28 mouse cellular contexts compared by ENCODE assay signal in genomic region chr2:107133186-107133585, GRCm38 (mm10).
"Had no signal": no experiment of that assay in that cellular context is flagged by ENCODE, and none has a peak within 500 bp of the region (broad histone marks: within the 10 kb centered on the region; RNA-seq: fewer than 3 reads in every experiment).

No protein-coding gene starts in this region.

- H3K27ac ChIP-seq: gastrocnemius, adult 2 months; heart, embryonic 10.5 days; hindbrain, embryonic 10.5 days; hindbrain, embryonic 12.5 days; hindbrain, embryonic 14.5 days; intestine, embryonic 15.5 days; layer of hippocampus, adult 2 months; left cerebral cortex, adult 2 months; limb, embryonic 10.5 days; limb, embryonic 12.5 days; liver, embryonic 13.5 days; liver, embryonic 15.5 days had no signal

- H3K4me2 ChIP-seq: heart, embryonic 12.5 days; hindbrain, embryonic 12.5 days; hindbrain, embryonic 14.5 days; intestine, embryonic 15.5 days; limb, embryonic 12.5 days; liver, embryonic 11.5 days; liver, embryonic 13.5 days; liver, embryonic 15.5 days had no signal

- H3K4me3 ChIP-seq: gastrocnemius, adult 2 months; heart, embryonic 10.5 days; heart, embryonic 12.5 days; hindbrain, embryonic 10.5 days; hindbrain, embryonic 12.5 days; intestine, embryonic 15.5 days; layer of hippocampus, adult 2 months; left cerebral cortex, adult 2 months; limb, embryonic 10.5 days; limb, embryonic 12.5 days; liver, embryonic 13.5 days; liver, embryonic 15.5 days had no signal

- H3K9me3 ChIP-seq: heart, embryonic 10.5 days; heart, embryonic 12.5 days; hindbrain, embryonic 10.5 days; hindbrain, embryonic 12.5 days; intestine, embryonic 15.5 days; limb, embryonic 10.5 days; limb, embryonic 12.5 days; liver, embryonic 13.5 days; liver, embryonic 15.5 days had no signal

- DNase-seq: gastrocnemius, adult 2 months; gastrocnemius, postnatal 10 days; gastrocnemius, postnatal 25 days; heart, adult 18-20 months; heart, postnatal 10 days; heart, postnatal 4 days; kidney, adult 18-20 months; kidney, adult 8-10 months; kidney, postnatal 10 days; kidney, postnatal 25 days; kidney, postnatal 4 days; liver; liver, embryonic 13.5 days had no signal

- H3K4me1 ChIP-seq: heart, embryonic 10.5 days; heart, embryonic 12.5 days; hindbrain, embryonic 10.5 days; hindbrain, embryonic 12.5 days; intestine, embryonic 15.5 days; limb, embryonic 10.5 days; limb, embryonic 12.5 days; liver, embryonic 13.5 days; liver, embryonic 15.5 days had no signal

- H3K36me3 ChIP-seq: heart, embryonic 10.5 days; heart, embryonic 12.5 days; hindbrain, embryonic 10.5 days; hindbrain, embryonic 12.5 days; intestine, embryonic 15.5 days; limb, embryonic 10.5 days; limb, embryonic 12.5 days; liver, embryonic 13.5 days; liver, embryonic 15.5 days had no signal

- H3K9ac ChIP-seq: heart, embryonic 12.5 days; hindbrain, embryonic 12.5 days; hindbrain, embryonic 14.5 days; intestine, embryonic 15.5 days; limb, embryonic 12.5 days; liver, embryonic 13.5 days; liver, embryonic 15.5 days had no signal

- ATAC-seq: hindbrain, embryonic 16.5 days; inflammation-experienced regulatory T-cells, adult 6 months; intestine, embryonic 15.5 days; intestine, postnatal 0 days had no signal

- H3K27me3 ChIP-seq: heart, embryonic 12.5 days; hindbrain, embryonic 12.5 days; intestine, embryonic 15.5 days; limb, embryonic 12.5 days; liver, embryonic 13.5 days; liver, embryonic 15.5 days had no signal
